Mouse (Mus musculus): ENCODE data around the gene Gpc3. TPM values are rescaled to one million over a fixed set of nuclear protein-coding genes. Genes with fewer than 3 reads are reported as not detected.
A peak's percentile ranks its signal among the peaks of the same experiment; 100 is the strongest.
"Not testable (repeated sequence)": the region's sequence is repeated elsewhere in the genome, so short reads cannot be mapped to it uniquely, and the experiment has no call there.

Gpc3 gene
- total RNA-seq, 2 experiments from 2014 or later, result 14.6 to 22.6 TPM

DNA sequence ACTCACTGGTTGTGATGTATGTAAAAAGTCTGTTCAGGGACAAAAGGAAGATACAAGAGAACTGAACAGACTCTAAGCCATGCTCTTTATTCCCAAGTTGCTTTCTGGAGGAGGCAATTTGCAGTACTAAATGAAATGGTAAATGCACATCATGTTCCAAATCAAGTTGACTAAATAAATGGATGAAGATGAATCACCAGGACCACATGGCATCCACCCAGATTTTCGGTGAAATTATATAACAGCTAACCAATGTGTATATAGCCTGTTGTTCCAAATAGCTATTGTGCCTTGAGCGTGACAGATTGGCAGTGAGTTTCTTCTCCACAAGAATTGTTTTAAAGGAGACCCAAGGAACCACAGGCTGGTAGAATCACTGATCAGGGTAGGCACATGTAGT, 302.8 kb downstream of the Gpc3 start:
- intact Hi-C loops (cut with DNase I), result no loop called here
- DNase-seq (ENCODE audit: low spot score), result no peak

DNA sequence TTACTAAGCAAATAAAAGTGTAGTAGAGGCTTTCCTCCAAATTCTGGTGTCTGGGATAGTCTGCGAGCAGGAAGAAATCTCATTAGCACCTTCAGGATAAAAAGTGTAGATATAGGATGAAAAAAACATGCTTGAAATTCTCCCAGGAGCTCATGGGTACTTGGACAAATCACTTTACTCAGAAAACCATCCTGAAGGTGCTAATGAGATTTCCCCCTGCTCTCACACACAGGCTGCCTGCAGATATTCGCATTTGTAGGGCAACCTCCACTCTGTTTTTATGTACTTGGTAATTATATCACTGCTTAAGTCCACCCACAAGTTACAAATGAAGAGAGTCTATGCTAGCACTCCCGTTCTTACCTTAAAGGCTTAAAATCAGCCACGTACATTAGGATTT, 308.5 kb downstream of the Gpc3 start:
- intact Hi-C loops (cut with DNase I), result no loop called here
- DNase-seq (ENCODE audit: low spot score), result no peak

DNA sequence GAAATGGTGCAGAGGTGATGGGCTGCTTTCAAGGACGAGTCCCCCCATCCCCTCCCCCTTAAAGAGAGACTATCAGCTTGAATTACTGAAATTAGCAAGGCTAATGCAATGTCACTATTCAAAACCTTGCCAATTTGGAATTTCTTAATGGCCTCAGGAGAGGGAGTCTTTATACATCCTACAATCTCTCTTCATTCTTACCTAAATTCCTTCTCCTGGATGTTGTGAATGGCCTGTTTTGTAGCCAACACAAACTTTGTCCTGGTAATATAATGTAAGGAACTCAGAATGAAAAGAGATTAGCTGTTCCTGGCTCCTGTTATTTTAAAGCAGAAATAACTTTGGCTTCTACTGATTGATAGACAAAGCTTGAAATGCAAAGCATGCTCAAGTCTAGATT, 325.0 kb downstream of the Gpc3 start:
- no peak for DNase-seq (ENCODE audit: low spot score)
- intact Hi-C loops (cut with DNase I), result no loop called here

DNA sequence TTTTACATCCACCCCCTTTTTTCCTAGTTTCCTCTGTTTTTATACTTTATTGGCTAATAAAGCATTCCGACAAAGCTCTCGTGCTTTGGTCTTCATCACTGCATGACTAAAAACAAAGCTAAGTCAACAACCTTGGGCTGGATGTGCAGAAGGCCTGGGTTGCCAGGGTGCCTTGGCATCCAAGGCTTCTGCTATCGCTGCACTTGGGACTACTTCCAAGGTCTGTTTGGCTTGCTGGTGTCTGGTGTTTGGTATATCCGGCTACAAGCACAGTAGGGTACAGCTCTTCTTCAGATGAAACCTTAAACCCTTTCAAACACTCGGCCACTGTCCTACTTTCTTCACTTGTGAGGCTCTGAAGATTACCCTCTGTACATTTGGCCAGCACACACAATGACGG, 325.8 kb downstream of the Gpc3 start:
- no peak for DNase-seq (ENCODE audit: low spot score)
- intact Hi-C loops (cut with DNase I), result no loop called here

DNA sequence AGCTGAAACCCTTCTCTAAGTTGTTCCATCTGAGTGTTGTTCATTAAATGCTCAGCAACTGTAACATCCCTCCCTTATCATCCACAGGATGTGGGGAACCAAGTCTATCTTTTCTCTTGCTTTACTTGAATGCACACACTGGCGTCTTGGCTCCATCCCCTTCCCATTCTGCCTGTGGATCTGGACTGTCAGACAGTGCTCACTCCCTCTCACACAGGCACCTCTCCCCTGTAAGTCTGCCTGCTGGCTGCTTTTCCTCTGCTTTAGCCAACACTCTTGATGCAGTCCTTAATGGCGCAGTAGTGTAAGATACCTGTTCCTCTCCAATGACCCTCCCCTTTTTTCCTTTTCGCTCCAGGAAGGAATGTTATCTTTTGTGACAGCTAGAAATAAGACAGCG, 331.7 kb downstream of the Gpc3 start:
- DNase-seq (ENCODE audit: low spot score), result no peak
- intact Hi-C loops (cut with DNase I), result no loop called here

DNA sequence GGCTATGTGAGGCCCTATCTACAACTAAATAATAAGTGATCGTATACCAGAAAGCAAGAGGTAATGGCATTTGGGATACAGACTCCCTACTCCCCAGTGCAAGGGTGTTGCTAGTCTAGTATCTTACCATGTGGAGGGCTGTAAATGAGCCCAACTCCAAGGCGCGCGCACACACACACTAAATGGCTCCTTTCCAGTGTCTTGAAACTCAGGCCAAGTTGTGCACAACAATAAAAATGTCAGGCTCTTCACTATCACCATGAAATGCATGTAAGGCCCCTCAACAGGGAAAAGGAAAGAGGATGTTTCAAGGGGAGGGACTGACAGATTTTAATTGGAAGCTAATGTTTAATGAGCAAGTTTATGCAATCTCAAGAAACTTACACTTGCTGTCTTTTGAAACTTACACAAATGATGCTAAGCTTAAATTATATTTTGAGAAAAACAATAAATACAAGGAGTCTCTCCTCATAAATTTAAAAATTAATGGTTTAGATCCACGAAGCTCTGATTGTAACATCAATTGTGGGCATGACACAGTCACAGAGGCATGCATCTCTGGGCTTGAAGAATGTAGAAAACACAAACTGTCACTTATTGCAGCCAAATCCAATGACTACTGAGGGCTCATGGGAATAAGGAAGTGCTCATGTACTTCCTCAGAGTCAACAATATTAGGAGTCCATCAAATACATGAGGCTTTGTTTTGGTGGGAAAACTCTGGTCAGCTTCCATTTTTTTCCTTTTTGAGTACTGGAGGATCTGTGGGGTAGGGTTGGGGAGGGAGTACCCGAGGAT, 332.4 kb downstream of the Gpc3 start:
- DNase-seq (ENCODE audit: low spot score), result no peak
- intact Hi-C loops (cut with DNase I), result no loop called here

DNA sequence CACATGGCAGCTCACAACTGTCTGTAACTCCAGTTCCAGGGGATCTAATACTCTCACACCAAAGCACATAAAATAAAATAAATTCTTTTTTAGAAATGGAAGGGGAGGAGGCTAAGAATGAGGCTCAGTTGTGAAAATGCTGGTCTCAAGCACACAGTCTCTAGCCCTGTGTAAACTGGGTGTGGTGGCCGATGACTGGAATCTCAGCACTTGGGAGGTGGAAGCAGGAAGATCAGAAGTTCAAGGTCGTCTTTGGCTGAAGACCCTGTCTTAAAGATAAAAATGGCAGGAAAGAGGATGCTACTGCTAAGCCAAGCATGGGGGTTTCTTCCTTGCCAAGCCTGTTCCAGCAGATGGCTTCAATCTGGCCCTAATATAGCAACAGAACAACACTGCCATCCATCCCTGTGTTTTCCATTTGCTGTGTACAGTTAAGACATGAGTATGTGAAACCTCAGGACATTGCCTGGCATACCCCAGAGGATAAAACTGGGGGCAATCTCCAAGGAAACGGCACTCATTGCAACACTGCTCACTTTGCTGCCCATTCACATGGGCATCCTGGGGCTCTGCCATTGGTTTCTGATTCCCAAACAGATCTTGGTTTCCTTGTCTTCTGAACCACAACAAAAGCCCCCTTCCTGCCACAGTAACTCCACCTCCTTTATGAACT, 334.9 kb downstream of the Gpc3 start:
- intact Hi-C loops (cut with DNase I), result no loop called here
- DNase-seq (ENCODE audit: low spot score), result no peak

DNA sequence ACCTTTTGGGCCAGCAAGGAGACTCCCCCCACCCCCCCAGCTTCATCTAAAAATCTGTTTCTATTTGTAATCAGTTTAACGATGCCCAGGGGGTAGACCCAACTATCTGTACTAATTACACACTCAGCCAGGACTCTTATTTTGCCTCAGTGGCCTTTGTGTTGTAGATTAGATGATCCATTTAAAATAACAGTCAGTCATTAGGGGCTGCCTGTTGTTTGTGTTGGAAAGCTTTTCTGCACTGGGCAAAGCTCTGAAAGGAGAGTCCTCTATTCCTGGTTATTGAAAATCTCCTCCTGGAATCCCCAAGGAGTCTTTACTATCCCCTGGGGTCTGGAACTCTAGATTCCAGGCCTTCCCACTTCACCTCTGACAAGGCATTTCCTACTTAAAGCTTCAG, 336.2 kb downstream of the Gpc3 start:
- DNase-seq (ENCODE audit: low spot score), result no peak
- intact Hi-C loops (cut with DNase I), result no loop called here

DNA sequence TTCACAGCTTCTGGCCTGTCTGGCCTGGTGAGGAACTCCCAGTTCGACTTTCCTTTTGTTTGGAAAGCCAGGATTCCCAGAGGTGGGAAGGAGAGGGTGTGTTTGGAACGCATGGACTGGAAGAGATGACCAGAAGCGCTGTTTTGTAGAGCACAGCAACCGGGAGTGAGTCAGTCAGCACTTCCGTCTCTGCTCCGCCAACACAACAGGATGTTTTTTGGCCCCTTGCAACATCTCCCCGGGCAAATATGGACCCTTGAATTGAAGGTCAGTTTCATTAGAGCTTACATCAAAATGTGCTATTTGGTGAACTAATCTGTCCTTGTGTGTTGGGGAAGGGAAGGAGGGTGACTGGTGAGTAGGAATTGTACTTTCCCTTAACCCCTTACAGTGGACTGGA, 340.7 kb downstream of the Gpc3 start:
- intact Hi-C loops (cut with DNase I), result no loop called here
- no peak for DNase-seq (ENCODE audit: low spot score)

DNA sequence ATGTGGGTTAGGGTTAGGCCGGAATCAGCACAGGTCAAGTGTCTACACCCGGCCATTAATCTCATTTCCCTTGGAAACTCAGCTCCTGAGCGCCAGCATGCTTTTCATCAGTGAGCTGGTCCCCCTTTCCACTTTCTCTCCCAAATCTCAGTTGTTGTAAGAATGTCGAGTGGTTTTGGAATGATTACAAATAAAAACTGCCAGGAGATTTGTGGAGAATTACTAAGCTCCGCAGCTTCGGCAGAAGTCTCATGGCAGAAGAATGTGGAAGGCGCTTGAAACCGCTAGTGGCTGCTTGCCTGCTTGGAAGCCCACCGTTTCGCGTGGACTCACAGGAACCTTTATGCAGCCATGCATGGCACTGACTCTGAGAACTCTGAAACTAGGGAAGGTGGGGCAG, 351.8 kb downstream of the Gpc3 start:
- DNase-seq (ENCODE audit: low spot score), result no peak
- intact Hi-C loops (cut with DNase I), result no loop called here

DNA sequence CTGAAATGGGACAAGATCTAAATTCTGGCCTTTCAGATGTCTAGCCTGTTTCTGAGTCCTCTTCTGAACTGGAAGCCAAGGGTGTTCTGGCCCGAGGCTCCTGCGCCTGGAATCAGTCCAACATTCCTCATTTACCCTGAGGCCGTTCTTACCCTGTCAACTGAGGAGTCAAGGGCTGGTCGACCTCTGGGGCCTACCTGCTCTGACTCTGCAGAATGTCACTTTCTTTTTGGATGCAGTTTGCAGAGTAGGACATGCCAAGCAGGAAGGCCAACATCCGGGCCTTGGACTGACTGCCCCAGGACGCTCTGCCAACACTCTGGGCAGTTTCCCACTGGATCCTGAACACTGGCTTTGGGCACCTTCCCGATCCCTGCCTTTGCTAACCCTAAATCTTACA, 352.2 kb downstream of the Gpc3 start:
- intact Hi-C loops (cut with DNase I), result no loop called here
- peak; percentile 5 for DNase-seq (ENCODE audit: low spot score)

DNA sequence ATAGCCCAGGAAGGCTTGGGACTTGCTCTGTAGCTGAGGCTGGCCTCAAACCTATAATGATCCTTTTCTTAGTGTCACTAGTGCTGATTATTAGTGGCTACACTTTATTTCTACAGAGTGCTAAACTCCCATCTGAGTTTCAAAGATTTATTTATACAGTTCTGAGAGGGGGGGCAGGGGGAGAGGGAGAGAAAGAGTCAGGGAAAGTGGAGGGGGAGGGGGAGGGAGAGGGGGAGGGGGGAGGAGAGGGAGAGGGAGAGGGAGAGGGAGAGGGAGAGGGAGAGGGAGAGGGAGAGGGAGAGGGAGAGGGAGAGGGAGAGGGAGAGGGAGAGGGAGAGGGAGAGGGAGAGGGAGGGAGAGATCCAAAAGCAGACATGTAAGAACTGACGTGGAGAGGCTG, 354.0 kb downstream of the Gpc3 start:
- intact Hi-C loops (cut with DNase I); DNase-seq (ENCODE audit: low spot score): not testable (repeated sequence)

DNA sequence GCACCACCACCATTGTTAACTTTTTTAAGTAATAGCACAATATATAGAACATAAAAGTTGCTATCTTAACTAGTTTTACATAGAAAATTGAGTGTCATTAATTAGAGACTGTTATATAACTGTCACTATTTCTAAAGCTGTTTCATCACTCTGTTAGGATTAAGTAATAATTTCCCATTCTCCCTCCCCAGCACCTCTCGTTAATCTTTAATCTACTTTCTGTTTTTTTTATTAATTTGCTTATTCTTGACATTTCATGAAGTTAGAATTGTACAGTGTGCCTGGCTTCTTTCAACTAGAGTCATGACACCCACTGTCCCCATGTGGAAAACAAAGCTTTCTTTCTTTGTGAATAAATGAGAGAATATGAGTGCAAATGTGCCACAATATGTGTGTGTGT, 359.2 kb downstream of the Gpc3 start:
- no peak for DNase-seq (ENCODE audit: low spot score)
- intact Hi-C loops (cut with DNase I), result no loop called here

DNA sequence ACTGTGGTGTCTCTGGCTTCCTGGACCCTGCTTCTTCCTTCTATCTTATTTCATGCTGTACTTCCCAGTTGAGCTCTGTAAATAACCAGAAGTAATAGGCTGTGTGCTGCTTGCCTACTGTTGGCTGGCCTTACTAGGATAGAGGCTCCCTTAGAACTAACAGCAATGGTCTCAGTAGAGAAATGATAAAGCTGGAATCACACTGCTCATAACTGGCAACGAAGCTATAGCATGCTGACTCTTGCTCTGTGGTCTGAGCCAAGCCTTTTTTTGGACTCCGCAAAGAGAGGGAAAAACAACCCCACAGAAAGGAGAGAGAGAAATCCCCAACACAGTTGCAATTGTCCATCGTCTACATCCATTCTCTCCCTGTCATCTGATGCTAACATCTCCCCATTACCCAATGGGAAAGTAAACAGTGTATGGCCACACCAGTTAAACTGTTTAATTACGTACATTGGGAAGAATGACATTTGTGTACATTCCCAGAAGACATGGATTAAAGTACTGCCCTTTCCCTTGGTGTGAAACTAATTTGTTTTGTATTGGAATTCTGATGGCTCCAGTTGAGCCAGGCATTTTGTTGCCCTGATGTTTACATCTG, 368.0 kb downstream of the Gpc3 start:
- no peak for DNase-seq (ENCODE audit: low spot score)
- intact Hi-C loops (cut with DNase I), result no loop called here

DNA sequence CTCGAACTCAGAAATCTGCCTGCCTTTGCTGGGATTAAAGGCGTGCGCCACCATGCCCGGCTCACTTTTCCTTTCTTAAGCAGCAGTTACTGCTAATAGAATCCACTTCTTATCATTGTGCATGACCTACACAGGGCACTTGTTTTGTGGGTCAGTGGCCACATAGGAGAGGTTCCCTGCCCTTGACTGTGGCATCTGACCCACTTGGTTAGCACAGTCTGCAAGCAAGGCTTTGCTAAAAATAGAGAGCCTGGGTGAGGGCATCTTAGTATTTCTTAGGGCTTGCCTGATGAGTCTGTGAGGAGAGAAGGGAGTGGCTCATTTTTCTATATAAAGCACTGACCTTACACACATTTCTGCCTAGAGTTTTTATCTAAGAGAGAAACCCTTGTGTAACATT, 376.3 kb downstream of the Gpc3 start:
- DNase-seq (ENCODE audit: low spot score), result no peak
- intact Hi-C loops (cut with DNase I), result no loop called here

DNA sequence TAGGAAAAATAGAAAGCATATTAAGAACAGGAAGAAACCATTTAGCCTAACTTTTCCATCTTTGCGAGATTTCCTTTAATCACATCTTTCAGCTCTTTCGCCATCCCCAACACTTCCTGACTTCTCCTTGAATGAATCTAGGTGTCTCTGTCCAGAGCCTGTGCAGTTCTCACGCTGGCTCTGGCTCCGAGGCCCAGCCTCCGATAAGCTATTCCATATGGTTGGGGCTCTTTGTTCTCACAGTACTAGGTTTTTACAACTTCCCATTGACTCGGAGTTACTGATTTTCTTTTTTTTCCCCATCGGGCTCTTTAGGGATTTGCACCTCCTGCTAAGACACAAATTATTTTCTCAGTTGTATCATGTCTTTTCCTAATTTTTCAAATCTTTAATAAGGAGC, 381.8 kb downstream of the Gpc3 start:
- DNase-seq (ENCODE audit: low spot score), result no peak
- intact Hi-C loops (cut with DNase I), result no loop called here

DNA sequence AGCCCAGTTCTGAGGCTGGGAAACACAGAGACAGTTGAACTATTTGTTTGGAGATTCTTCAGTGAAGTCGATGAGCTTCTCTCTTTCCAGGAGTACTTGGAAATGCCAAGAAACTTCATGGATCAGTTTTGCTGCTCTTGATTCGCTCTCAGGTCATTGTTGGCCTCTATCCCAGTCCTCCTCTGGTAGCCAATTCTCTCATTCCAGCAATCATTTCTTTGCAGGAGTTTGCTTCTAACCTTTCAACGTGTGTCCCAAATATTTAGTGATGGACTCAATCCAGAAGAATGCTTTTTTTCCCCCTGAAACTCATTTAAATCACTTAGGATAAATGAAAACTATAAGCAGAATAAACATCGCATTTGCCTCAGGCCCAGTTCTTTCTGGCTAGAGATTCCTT, 383.0 kb downstream of the Gpc3 start:
- no peak for DNase-seq (ENCODE audit: low spot score)
- intact Hi-C loops (cut with DNase I), result no loop called here

Small RNA genes lying within 50 kb of the gene (microRNA-seq; reads per million reads assigned to microRNA genes)
- gene Mir6384, result not detected
- not detected for gene Mir717

Other genes starting within 250 kb of the Gpc3 start
- gene Ccdc160, start 177.2 kb upstream of the Gpc3 start, total RNA-seq (2021), result under 1 TPM; 0.22 to 0.60 TPM